Mouse (Mus musculus): Measurements from ENCODE around the gene Chat.
"Not testable (repeated sequence)": the region's sequence is repeated elsewhere in the genome, so short reads cannot be mapped to it uniquely, and the experiment has no call there.

DNA sequence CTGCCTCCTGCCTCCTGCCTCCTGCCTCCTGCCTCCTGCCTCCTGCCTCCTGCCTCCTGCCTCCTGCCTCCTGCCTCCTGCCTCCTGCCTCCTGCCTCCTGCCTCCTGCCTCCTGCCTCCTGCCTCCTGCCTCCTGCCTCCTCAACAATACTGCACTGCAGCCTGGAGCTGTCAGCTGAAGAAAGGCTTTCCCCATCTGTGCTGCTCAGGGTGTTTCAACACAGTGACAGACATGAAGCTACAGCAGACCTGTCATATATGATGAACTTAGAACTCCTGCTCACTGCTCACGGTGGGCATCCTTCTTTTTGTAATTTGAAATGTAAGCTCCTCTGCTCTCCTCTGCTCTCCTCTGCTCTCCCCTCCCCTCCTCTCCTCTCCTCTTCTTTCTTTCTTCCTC lies 60.4 kb downstream of the Chat start:
- TF ChIP-seq POLR2A (IDR thresholded peaks at IDR 0.05; ENCODE audit: borderline replicate concordance, control insufficient read depth, low read depth, low read length); CTCF (IDR thresholded peaks at IDR 0.05; ENCODE audit: control insufficient read depth, insufficient read depth, low read length): not testable (repeated sequence)

Measured in bone marrow, adult 2 months (tissue).